Mouse (Mus musculus): ENCODE measurements around the gene Mthfd1l.

Gene Mthfd1l

DNA sequence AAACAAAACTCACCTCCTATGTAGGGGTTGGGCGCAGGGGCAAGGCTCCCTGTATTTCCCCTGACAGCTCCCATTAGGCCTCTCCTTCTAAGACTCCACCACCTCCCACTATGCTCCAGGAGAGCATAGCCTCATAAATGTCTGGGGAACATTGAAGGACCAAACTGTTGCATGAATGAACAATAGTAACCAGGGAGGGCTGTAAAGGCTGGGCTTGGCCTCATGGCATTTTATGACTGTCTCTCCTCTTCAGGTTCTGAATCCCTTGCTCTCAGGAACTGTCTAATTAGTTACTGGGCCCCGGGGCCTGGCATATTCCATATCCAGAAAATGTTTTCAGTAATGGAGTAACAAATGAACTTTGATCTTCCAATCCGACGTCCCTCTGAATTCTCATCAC is 112.0 kb downstream of the Mthfd1l start:
- DNase-seq (ENCODE audit: low spot score): no peak

DNA sequence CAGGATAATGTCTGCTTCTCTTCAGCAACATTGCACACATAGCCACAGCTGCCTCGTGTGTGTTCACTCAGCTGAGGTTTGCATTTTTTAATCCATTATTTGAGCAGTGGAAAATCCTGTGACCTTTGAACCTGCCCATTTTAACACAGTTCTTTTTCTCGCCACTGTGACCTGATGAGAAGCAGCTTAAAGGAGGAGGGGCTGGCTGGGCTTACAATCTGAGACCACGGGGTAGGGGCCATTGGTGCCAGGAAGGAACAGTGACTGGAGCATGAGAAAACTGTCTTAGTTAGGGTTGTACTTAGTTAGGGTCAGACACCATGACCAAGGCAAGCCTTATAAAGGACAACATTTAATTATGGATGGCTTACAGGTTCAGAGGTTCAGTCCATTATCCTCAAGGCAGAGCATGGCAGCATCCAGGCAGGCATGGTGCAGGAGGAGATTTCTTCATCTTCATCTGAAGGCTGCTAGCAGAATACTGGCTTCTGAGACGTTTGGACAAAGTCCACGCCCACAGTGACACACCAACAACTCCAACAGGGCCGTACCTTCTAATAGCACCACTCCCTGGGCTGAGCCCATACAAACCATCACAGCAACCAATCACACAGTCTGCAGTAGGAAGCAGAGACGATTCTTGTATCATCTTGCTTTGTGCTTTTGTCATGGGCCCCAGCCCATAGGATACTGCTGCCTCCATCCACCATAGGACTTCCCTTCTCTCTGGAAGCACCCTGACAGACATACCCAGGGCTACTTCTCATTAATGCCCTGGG is 112.6 kb downstream of the Mthfd1l start:
- DNase-seq (ENCODE audit: low spot score): no peak

DNA sequence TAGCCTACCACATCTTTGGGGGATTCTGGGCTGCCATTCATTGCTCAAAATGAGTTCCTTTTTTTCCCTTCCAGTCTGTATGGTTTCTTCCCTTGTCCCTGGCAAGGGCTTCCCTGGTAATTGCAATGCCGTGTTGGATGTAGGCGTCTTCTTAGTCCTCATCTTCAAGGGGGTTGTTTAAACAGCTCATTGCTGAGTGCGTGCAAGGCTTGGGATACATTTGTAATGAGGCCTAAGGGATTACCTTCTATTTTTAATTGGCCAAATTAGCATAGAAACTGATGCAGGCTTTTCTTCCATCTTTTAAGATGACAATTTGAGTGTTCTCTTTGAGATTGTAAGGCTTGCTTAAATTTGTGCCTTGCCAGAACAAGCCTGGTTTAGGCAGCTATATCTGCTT is 114.6 kb downstream of the Mthfd1l start:
- no peak for DNase-seq (ENCODE audit: low spot score)

DNA sequence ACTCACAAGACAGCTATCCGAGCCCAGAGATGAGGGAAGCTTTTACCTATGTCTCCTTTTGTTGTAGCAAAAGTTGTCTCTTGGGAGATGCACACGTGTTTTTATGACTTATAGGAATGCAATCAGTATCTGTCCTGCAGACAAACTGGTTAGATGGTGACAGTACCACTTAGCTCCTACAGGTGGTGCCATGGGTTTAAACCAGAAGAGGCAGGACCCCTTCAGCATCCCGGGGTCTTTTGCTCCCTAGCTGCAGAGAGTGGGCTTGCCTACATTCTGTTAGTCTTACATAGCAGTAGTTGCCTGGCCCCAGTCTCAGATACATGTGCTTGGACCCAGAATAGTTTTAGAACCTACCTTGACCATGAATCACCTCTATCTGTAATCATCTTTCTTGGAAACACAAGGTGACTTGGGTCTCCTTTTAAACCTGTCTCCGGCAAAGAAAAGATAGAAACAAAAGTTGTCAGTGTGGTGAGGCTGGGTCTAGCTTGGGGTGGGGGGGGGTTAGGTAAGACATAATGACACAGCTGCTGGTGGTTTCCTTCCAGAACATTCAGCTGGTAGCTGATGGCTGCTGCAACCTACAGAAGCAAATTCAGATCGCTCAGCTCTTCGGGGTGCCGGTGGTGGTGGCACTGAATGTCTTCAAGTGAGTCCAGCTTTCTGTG is 116.0 kb downstream of the Mthfd1l start:
- DNase-seq (ENCODE audit: low spot score): no peak

DNA sequence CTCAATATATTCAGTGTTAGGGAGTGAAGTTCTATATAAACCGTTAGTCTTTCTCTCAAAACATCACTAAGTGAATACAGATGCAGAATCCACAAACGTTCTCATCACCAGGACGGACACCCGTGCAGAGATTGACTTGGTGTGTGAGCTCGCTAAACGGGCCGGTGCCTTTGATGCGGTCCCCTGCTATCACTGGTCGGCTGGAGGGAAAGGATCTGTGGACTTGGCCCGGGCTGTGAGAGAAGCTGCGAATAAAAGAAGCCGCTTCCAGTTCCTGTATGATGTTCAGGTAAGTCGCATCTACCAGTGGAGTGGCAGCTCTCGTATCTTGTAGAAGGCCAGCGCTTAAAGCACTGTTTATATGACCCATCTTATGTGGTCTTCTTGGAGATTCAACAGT is 117.0 kb downstream of the Mthfd1l start:
- no peak for DNase-seq (ENCODE audit: low spot score)

DNA sequence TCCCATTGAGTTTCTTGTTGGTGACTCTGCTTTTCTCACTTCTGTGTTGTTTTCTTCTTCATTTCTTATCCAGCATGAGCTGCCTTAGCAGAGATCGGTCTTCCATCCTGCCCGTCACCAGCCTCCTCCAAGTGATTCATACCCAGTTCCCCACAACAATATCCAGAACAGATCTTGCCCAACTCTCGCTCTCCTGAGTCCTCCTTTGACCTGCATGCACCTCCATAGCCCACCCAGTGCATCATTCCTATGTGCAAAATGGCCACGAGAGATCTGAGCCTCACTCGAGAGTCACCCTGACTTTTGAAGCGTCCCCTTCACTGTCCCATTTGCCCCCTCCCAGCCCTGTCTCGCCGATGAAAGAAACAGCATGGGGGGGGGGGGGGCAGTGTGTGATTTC is 120.1 kb downstream of the Mthfd1l start:
- no peak for DNase-seq (ENCODE audit: low spot score)

DNA sequence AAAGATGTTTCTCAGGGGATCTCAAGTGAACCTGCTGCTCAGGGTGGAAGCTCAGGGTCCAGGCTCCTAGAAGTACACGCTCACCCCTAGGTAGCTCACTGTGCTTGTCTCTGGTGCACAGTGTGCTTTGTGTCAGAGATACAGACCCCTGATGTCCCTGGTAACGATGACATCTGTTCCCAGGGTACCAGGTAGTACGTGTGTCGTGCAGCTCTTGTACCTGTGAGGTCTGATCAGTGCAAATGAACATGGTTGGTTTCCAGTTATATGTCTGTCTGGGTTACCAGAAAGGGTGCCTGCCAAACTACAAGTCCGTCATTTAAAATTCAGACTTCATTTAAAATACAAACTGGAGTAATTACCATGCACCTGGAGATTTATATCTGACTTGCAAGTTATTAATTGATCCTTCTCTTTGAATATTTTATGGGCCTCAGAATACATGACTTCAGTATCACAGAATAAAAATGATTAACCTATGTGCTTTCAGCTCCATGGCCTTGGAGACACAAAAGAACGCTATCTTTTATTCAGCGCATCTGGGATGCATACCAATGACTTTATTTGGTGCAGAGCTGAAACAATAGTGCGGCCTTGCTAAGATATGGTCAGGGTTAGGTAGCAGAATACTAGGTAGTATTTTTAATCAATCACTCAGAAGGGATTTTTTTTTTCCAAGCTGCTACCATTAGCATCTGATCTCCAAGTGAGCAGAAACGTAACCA is 121.3 kb downstream of the Mthfd1l start:
- DNase-seq (ENCODE audit: low spot score): no peak

DNA sequence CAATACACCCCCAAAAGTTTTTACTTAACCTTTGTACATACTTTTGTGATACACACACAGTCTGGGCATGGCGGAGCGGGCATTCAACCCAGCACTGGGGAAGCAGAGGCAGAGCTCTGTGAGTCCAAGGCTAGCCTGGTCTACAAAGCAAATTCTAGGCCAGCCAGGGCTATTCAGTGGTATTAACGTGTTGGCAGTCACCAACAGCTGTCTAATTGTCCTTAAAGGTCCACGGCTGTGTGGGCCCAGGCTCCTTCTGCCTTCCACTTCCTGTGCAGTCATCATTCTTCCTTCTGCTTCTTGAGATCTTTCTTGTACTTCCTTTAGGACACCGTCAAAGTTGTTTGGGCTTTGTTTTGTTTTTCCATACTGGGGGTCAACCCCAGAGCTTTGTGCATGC is 123.2 kb downstream of the Mthfd1l start:
- no peak for DNase-seq (ENCODE audit: low spot score)

DNA sequence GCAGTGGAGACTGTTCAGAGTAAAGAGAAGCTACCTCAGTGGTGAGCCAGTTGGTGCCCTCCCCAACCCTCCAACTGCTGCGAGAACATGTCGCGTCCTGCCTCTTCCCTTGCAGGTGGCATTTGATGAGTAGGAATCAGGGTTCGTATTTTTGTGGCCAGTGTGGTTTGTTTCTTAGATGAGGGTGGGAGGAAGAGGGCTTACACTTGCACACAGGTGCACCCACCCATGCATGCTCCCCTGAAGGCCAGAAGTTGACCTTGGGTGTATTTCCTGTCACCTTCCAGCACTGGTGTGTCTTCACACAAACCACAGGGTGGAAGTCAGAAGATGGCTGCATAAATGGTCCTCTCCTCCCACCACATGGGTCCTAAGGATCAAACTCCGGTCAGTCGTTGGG is 127.1 kb downstream of the Mthfd1l start:
- no peak for DNase-seq (ENCODE audit: low spot score)

DNA sequence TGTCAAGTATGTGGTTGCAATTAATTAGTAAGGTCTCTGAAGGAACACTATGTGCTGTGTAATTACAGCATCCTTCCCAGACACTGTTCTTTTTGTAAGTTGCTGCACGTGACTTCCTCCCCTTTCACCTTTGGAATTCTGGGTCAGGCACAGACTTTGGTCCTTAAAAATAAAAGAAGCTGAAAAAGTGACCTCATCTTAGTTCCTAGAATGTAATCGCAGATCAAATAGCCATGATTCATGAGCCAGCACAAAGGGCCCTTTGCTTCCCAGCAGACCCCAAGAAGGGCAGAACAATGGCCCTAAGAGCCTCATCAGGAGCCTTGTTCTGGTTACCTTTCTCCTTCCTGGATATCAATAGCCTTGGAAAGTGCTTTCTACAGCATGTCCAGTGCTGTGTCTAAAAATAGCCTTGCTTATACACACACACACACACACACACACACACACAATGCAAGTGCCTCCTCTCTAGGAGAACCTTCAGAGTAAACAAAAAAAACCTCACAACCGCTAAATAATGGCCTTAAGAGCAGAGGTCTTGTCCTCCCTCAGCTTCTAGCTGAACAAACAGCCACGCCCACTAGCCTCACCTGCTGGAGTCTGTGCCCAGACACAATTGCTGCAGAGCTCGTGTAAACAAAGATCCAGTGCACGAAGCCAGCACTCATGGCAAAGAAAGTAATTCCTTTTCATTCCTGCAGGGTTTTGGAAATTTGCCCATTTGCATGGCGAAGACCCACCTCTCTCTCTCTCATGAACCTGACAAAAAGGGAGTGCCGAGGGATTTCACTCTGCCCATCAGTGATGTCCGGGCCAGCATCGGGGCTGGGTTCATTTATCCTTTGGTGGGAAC is 133.0 kb downstream of the Mthfd1l start:
- DNase-seq (ENCODE audit: low spot score): peak; percentile 12

DNA sequence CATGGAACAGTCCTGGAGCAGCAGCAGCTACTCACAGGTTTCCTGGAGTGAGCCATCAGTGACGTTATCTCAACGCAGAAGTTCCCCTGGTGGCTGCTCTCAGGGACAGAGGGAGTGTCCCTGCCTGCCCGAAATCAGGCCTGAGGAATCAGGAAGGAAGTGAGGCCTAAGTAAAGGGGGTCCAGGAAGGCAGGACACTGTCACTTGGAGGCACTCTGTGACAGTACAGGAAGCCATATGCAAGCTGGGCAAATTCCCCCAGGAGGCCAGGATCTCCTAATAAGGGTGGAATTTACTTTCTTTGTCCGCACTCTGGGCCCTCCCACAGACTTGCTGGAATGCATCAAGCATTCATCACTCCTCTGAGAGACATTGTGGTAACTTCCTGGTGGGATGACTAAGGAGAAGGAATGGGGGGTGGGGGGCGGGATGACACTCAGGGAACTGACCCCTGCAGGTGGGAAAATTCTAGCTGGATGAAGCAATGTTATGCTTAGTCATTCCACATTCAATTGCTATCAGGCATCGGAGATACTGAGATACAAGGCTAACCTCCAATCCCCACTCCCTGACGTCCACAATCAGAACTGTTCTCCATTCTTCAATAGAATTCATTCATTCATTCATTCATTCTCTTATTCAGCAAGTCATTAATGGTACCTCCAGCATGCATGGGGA is 134.9 kb downstream of the Mthfd1l start:
- peak; percentile 40 for DNase-seq (ENCODE audit: low spot score)

DNA sequence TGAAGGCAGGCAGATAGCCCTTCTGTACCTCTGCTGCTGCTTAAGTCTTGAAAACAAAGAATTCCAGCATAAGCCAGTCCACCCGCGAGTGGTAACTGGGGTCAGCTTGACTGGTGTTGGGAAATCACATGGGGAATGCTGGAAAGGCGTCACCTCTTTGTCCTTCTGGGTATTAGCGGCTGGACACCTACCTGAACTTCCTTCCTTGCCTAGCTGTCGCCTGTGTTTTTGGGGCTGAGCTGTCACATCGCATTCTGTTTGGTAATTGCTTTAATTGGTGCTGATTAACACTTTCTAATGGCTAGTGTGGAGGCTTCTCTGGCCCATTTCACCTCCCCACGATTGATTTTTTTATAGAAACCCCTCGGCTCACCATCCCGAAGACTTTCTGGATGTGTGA is 135.5 kb downstream of the Mthfd1l start:
- no peak for DNase-seq (ENCODE audit: low spot score)

DNA sequence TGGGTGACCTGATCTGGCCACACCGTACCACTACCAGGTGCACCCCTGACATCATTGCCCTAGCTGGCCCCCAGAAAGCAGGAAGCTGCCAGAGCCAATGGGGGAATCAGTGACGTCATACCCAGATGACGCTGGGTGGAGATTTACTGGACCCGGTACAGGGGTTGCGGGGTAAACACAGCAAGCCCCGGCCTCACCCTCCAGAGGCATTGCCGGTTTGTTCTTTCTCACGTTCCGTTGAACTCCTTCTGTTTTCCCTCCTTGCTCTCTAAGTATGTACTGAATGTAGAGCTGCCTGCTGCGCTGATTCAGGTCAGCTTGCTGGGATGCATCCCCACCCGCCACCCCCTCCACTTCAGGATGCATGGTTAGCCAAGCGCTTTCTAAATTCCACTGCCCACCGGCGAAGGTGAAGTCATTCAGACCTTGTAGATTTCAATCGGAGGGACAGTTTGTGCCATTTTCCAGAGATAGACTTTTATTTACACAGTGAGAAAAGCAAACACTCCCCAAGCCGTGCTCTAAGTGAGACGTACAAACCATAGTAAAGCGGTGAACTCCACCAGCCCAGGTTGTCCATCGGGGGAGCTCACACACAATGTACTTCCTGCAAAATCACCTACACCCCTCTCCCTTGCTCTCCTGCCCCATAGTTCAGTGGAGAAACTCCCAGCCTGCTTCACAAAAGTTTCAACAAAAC is 138.3 kb downstream of the Mthfd1l start:
- DNase-seq (ENCODE audit: low spot score): no peak

DNA sequence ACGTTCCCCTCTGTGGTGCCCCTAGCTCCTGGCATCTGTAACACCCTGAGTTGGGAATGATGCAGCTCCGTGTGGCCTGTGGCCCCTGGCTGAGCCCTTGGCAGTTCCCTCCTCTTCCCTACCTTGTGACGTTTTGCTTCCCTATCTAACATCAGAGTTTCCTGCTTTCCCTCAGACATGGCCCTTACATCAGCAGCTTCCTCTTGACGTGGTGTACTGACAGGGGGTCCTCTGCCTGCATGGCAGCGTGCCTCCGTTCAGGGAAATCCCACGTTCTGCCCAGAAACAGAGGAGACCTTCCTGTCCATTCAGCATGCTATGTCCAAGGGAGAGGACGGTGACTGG is 138.8 kb downstream of the Mthfd1l start:
- DNase-seq (ENCODE audit: low spot score): no peak

DNA sequence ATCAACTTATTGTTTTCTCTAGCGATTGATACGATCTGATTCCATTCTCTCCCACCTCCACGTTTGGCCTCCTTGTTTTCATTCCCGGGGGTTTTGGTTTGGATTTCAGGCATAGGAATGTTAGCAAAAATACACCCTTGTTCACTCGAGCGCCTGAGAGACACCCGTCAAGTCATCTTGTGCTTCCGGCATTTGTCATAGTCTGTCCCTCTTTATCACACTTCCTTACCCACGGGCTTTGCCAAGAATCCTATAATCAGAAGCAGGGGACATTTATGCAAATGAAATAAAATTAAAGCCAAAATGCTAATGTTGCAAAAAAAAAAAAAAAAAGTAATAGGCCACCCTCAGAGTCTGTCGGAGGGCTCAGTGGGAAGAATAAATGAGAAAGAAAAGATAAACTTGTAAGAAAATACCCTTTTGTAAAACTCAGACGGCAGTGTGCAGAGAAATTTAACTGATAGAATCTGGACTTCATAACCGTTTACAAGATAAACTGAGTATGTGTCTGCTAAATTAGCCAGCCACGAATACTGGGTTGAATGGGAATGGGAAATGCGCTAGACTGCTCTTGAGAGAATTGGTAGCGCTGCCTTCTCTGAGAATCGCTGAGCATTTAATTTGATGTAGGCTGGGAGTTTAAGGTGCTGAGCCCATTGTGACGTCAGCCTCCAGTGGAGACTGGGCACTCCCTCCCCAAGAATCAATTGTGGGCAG is 139.9 kb downstream of the Mthfd1l start:
- DNase-seq (ENCODE audit: low spot score): no peak

DNA sequence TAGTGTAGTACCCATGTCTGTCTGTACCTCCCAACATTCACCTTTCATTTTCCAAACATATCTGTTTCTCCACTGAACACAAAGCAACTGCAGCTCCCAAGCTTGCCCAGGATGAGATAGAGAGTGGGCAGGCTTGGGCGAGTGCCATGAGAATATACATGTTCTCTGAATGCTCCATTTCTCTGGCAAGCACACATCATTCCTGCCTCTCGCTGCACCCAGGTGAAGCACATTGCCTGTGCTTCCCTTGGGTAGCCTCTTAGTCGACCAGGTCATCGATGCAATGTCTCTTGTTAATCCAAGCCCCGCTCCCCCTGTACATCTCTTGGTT is 140.4 kb downstream of the Mthfd1l start:
- DNase-seq (ENCODE audit: low spot score): no peak

DNA sequence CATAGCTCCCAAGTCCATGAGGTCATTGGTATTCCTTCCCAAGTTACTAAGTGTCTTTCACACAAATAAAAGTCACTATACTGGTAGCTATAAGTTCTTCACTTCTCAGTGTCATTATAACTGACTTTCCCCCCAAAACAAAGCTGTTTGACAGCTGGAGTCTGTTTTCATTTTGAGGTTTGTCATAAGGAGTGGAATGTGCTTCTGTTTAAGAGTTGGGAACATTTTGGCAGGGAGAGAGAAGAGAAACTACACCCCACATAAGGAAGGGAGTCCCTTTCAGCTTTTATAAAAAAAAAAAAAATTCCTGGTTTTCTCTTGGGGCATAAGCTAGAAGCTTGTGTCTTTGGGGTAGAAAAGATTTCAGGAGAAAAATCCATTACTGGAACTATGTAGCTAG is 143.7 kb downstream of the Mthfd1l start:
- no peak for DNase-seq (ENCODE audit: low spot score)

DNA sequence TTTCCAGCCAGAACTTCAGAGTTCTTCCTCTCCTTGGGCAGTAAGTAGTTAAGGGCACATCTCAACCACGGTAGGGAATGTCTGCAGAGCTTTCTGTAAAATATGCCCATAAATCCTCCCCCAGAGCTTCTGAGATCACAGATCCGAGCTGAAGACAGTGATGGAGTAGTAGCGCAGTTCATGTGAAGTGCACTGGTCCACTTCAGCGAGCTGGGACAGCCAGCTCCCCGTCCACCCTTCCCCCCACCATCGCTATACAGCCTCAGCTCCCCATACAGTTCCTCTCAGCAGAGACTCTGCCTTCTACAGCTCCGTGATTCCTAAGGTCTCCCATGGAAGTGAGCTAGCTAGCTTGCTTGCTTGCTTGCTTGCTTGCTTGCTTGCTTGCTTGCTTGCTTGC is 144.2 kb downstream of the Mthfd1l start:
- no peak for DNase-seq (ENCODE audit: low spot score)

DNA sequence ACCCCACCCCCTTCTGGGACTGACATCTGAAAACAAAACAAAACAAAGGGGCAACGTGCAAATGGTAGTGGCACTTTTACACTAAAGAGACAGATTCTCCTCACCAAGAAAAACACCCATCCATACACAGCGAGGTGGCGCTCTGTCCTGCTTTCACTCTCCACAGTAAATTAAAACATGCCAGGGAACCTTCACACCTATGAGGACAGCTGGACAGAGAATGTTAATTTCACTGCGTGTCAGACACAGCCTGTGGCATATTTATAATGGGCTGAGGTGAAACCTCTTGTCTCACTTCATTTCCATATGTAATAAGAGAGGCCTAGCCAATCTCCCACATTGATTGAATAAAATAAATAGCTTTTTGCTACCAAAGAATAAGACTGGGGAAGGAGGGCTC is 146.4 kb downstream of the Mthfd1l start:
- no peak for DNase-seq (ENCODE audit: low spot score)

DNA sequence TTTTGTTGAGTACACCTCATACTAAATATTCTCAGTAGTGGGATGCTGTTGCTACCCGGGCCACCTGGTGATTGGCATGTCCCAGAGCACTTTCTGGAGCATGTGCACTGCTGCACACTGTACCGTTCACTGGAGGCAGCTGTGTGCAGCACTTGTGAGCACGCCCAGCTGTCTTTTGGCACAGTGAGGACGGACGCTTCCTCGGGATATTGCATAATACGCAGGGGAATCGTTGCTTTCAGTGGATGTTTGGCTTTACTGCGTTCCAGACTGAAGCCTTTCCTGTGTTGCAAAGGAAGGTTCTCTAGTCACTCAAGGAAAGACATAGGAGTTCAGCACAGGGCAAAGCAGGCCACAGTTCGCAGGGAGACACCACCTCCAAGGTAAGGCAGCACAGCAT is 147.8 kb downstream of the Mthfd1l start:
- DNase-seq (ENCODE audit: low spot score): peak; percentile 90

DNA sequence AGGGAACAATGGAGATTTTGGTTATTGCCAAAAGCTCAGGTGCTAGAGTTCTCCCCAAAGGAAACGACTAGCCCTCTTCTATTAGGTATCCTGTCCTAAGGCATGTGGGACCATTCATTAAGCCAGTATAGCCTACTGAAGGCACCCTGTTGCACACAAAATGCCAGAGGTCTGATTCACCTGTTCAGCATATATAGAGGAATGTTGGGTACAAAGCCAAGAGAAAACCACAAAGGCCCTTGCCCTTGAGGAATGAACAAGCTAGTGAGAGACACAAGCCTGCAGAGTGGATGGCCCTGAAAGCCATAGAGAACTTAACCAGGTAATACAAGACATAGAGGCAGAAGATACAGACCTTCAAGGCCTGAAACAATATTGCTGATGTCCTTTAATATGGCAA is 148.3 kb downstream of the Mthfd1l start:
- no peak for DNase-seq (ENCODE audit: low spot score)

Measured in adipocyte (in vitro differentiated cells).